Mouse (Mus musculus): ENCODE results near the gene Nyap2. TPM values are rescaled to one million over a fixed set of nuclear protein-coding genes. Genes with fewer than 3 reads are reported as not detected.

Gene Nyap2
- polyA plus RNA-seq, 1 experiment from 2014 or later: 0.05 TPM

DNA sequence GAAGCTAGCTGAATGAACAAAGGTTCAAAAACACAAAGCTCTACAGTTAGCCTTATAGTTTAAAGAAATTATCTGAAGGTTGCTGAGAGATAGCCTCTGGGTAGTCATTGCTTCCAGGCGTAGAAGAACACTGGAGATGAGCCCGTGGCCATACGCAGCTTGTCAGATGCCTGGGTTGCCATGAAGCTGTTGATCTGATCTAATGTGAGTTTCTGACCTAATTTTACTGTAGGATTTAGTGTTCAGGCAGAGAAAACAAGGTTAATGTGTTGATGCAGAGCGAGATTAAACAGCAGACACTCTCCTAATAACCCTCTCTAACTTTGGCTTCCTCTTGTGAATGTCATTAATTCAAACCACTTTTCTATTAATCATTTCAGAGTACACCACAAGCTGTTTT is 16.1 kb downstream of the Nyap2 start:
- WGBS: 86% methylated on average over 4 of the region's 4 CpGs

DNA sequence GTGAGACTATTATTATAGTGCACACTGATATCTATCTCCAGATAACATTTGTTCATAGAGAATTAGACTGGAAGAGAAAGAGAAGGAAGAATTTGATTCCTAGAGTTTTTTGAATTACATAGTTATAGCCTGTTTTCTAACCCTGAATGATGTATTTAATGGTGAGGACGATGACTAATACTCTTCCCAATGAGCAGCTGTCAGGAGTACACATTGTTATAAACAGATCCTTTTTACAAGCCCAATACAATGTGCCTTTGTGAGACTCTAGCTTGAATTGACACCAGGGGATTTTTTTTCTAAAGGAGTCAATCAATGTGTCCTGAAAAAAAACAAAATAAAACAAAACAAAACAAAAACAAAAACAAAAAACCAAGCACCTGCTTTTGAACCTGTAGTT is 22.2 kb downstream of the Nyap2 start:
- Histone ChIP-seq H3K27me3 (no peaks in the 10 kb centered on the region), H3K27ac (no peak overlapping the region), H3K4me3 (replicated peaks) (no peak overlapping the region), H3K9me3 (no peaks in the 10 kb centered on the region), H3K9ac (replicated peaks) (no peak overlapping the region), H3K4me1 (replicated peaks) (no peaks in the 10 kb centered on the region), H3K4me2 (no peak overlapping the region), H3K36me3 (no peaks in the 10 kb centered on the region)
- ATAC-seq (ENCODE audit: insufficient number of reproducible peaks, insufficient read depth, low FRiP score, low TSS enrichment, low read depth): no peak
- WGBS: 78% methylated on average over 1 of the region's 1 CpGs

More for the DNA sequence above, 16.1 kb downstream of the Nyap2 start:
- no peak overlapping the region for H3K4me2 ChIP-seq
- H3K36me3 ChIP-seq: no peaks in the 10 kb centered on the region
- no peak for ATAC-seq (ENCODE audit: insufficient number of reproducible peaks, insufficient read depth, low FRiP score, low TSS enrichment, low read depth)
- H3K9ac ChIP-seq (replicated peaks): no peak overlapping the region
- no peaks in the 10 kb centered on the region for H3K27me3 ChIP-seq
- H3K4me1 ChIP-seq (replicated peaks): no peaks in the 10 kb centered on the region
- H3K27ac ChIP-seq: no peak overlapping the region
- no peaks in the 10 kb centered on the region for H3K9me3 ChIP-seq
- H3K4me3 ChIP-seq (replicated peaks): no peak overlapping the region

DNA sequence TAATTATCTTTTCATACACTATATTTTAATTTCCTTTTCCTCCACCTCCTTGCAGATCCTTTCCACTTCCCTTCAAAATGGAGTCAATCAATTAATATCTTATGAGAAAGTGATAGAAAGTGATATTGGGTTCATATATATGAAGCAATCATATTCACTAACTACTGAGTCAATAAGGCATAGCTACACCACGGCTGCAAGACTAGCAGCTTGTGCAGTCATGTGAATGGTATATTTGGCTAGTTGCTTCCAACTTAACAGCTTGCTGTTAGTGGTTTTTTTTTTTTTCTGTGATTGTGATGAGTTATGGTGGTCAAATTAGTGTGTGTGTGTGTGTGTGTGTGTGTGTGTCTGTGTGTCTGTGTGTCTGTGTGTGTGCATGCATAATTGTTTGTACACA is 25.0 kb downstream of the Nyap2 start:
- ATAC-seq (ENCODE audit: insufficient number of reproducible peaks, insufficient read depth, low FRiP score, low TSS enrichment, low read depth): no peak
- WGBS: 76% methylated on average over 1 of the region's 1 CpGs
- no peak overlapping the region for H3K4me2 ChIP-seq

DNA sequence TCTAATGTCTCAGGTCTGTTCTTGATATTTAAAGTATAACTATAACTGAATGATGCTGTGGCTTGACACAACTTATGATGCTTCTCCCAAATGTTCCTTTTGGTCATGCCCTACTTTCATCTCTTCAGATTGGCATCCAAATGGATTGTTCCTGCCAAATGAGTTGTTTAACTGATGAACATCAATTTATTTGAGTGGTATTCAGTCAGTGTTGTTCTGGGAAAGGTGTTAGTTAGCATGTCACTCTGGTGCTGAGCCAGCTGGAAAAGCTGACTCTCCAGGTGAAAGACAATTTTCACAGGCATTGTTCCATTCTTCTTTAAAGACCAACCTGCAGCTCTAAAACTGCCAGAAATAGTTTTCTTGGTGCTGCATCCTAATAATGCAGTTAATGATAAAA is 43.0 kb downstream of the Nyap2 start:
- no peak overlapping the region for H3K9ac ChIP-seq (replicated peaks)

More for the DNA sequence above, 25.0 kb downstream of the Nyap2 start:
- no peaks in the 10 kb centered on the region for H3K4me1 ChIP-seq (replicated peaks)
- no peaks in the 10 kb centered on the region for H3K9me3 ChIP-seq
- H3K9ac ChIP-seq (replicated peaks): no peak overlapping the region
- no peak overlapping the region for H3K4me3 ChIP-seq (replicated peaks)
- H3K27ac ChIP-seq: no peak overlapping the region
- H3K36me3 ChIP-seq: no peaks in the 10 kb centered on the region
- no peaks in the 10 kb centered on the region for H3K27me3 ChIP-seq

DNA sequence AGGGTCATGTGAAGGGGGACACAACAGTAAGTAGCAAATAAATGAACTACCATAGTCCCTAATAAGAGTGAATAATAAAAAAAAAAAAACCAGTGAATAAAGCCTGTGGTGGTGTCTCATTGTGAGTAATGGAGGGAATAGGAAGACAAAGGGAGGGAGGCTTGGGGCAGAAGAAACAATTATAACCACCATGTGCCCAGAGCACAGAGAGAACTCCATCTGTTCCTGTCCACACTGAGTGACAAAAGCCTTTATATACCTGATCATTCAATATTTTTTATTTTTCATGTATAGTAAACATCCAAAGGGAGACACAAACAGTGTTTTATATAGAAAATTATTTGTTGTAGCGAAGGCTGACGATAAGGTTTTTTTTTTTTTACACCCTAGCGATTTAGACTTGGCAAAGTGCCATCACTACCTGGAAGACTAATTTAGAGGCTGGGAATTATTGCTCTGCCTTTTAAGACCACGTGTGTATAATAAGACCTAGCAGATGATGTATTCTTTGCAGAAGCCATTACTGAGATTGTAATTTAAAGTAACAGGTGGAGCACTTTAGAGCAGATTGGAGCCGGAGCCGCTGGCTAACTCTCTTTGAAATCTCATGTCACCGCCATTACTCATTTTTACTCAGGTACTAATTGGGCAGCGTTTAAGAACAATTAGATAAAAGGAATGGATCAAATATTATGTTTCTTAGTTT is 55.4 kb downstream of the Nyap2 start:
- no peaks in the 10 kb centered on the region for H3K4me1 ChIP-seq (replicated peaks)
- no peaks in the 10 kb centered on the region for H3K9me3 ChIP-seq
- 38% methylated on average over 8 of the region's 8 CpGs for WGBS
- no peak overlapping the region for H3K4me2 ChIP-seq
- no peaks in the 10 kb centered on the region for H3K27me3 ChIP-seq
- ATAC-seq (ENCODE audit: insufficient number of reproducible peaks, insufficient read depth, low FRiP score, low TSS enrichment, low read depth): no peak
- H3K27ac ChIP-seq: no peak overlapping the region
- no peaks in the 10 kb centered on the region for H3K36me3 ChIP-seq
- H3K9ac ChIP-seq (replicated peaks): no peak overlapping the region
- H3K4me3 ChIP-seq (replicated peaks): no peak overlapping the region

More for the DNA sequence above, 43.0 kb downstream of the Nyap2 start:
- Histone ChIP-seq H3K27ac (no peak overlapping the region), H3K36me3 (no peaks in the 10 kb centered on the region), H3K9me3 (no peaks in the 10 kb centered on the region), H3K4me2 (no peak overlapping the region), H3K4me3 (replicated peaks) (no peak overlapping the region), H3K4me1 (replicated peaks) (no peaks in the 10 kb centered on the region), H3K27me3 (no peaks in the 10 kb centered on the region)
- ATAC-seq (ENCODE audit: insufficient number of reproducible peaks, insufficient read depth, low FRiP score, low TSS enrichment, low read depth): no peak

DNA sequence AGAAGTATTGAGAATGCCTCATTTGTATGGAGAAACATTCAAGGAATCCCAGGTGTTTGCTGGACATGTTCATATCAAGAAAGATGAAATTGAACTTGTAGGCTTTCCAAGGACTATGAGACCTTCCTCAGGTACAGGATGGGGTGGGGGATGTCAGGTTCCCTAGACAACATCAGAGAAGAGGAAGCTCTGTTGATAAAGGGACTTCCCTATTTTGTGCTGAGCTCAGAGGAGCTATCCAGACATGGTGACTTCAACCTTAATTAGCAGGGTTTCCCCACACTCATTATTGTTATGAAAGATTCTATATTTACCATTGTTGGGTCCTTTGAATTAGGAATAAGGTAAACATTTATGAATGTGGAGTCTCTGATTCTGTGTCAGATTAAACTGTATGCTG is 67.1 kb downstream of the Nyap2 start:
- H3K4me3 ChIP-seq (replicated peaks): no peak overlapping the region
- H3K36me3 ChIP-seq: no peaks in the 10 kb centered on the region
- H3K9me3 ChIP-seq: no peaks in the 10 kb centered on the region
- no peak overlapping the region for H3K9ac ChIP-seq (replicated peaks)
- H3K27ac ChIP-seq: no peak overlapping the region
- no peak overlapping the region for H3K4me2 ChIP-seq
- H3K4me1 ChIP-seq (replicated peaks): no peaks in the 10 kb centered on the region
- no peaks in the 10 kb centered on the region for H3K27me3 ChIP-seq
- ATAC-seq (ENCODE audit: insufficient number of reproducible peaks, insufficient read depth, low FRiP score, low TSS enrichment, low read depth): no peak

DNA sequence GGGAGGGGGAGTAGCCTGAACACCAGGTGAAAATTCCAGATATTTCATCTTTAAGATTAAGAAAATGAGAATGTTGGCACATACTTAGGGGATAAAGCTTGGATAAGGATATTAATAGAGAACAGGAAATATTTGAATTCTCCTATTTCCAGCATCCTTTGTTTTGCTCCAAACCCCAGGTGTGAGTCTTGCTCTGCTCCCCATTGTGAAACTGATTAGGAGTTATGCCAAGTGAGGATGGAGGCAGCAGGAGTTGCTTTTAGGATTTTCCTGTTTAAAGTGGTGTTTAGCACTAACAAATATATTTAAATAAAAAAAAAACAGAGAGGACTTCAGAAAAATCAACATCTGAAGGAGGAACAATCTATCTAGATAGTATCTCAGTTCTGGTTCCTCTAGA is 68.8 kb downstream of the Nyap2 start:
- H3K4me3 ChIP-seq (replicated peaks): no peak overlapping the region
- ATAC-seq (ENCODE audit: insufficient number of reproducible peaks, insufficient read depth, low FRiP score, low TSS enrichment, low read depth): no peak
- no peaks in the 10 kb centered on the region for H3K9me3 ChIP-seq
- H3K27me3 ChIP-seq: no peaks in the 10 kb centered on the region
- H3K4me2 ChIP-seq: no peak overlapping the region
- H3K36me3 ChIP-seq: no peaks in the 10 kb centered on the region
- H3K4me1 ChIP-seq (replicated peaks): no peaks in the 10 kb centered on the region
- H3K27ac ChIP-seq: no peak overlapping the region
- no peak overlapping the region for H3K9ac ChIP-seq (replicated peaks)

DNA sequence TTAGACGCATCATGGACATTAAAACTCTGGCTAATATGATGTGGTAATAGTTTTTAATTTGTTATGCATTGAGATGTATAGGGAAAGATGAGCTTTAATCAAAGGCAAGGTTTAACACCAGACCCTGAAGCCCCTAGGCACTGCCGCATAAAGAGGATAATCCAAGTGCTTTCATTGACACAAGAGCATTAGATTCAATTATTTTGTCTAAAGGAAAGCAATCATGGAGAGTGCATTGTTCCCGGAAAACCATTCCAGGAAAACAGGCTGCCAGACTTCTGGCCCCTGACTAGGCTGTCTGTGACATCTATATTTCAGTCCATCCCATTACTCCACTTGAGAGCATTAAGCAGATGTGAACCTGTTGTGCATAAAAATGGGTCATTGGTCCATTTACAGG is 92.5 kb downstream of the Nyap2 start:
- WGBS: 87% methylated on average over 3 of the region's 3 CpGs
- no peak overlapping the region for H3K27ac ChIP-seq
- no peaks in the 10 kb centered on the region for H3K9me3 ChIP-seq
- no peak overlapping the region for H3K4me2 ChIP-seq
- no peaks in the 10 kb centered on the region for H3K27me3 ChIP-seq
- H3K36me3 ChIP-seq: no peaks in the 10 kb centered on the region
- no peaks in the 10 kb centered on the region for H3K4me1 ChIP-seq (replicated peaks)
- H3K9ac ChIP-seq (replicated peaks): no peak overlapping the region
- H3K4me3 ChIP-seq (replicated peaks): no peak overlapping the region
- no peak for ATAC-seq (ENCODE audit: insufficient number of reproducible peaks, insufficient read depth, low FRiP score, low TSS enrichment, low read depth)

DNA sequence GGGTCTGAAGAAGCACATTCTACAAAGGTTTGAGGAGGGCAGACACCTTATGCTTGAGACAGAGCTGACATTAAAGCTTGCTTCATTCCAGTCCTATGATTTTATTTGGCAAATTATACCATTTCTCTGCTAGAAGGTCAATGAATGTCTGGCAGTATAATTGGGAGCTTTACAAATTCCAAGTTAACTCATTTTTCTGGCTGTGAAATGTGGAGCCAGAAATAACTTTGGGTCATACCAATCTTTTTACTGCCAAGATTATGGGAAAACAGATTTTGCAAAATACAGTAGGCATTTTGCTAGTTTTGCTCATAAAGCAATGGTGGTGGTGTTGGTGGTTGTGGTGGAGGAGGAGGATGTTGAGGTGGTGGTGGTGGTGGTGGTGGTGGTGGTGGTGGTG is 96.0 kb downstream of the Nyap2 start:
- Histone ChIP-seq H3K9me3 (no peaks in the 10 kb centered on the region), H3K4me2 (no peak overlapping the region), H3K27ac (no peak overlapping the region), H3K36me3 (no peaks in the 10 kb centered on the region), H3K9ac (replicated peaks) (no peak overlapping the region), H3K4me3 (replicated peaks) (no peak overlapping the region), H3K27me3 (no peaks in the 10 kb centered on the region), H3K4me1 (replicated peaks) (no peaks in the 10 kb centered on the region)
- no peak for ATAC-seq (ENCODE audit: insufficient number of reproducible peaks, insufficient read depth, low FRiP score, low TSS enrichment, low read depth)

DNA sequence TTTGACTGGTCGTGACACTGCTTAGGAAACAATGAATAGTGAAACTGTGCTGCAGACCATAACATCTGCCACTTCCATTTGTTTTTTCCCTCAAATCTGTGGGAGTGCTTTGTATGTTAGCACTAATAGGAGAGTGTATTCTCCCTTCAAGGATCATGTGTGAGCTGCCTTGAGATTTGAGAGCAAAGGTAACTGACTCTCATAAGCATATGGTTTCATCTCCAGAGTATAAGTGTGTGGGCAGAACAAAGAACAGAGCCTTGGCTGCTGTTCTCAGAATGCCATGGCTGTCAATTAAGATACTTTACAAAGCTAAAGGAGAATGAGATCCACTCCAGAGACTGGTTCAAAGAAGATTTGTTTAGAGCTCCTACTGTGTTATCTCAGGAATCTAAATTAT is 96.6 kb downstream of the Nyap2 start:
- no peak for ATAC-seq (ENCODE audit: insufficient number of reproducible peaks, insufficient read depth, low FRiP score, low TSS enrichment, low read depth)
- Histone ChIP-seq H3K36me3 (no peaks in the 10 kb centered on the region), H3K27ac (no peak overlapping the region), H3K4me2 (no peak overlapping the region), H3K4me1 (replicated peaks) (no peaks in the 10 kb centered on the region), H3K9me3 (no peaks in the 10 kb centered on the region), H3K27me3 (no peaks in the 10 kb centered on the region), H3K9ac (replicated peaks) (no peak overlapping the region), H3K4me3 (replicated peaks) (no peak overlapping the region)
- WGBS: 87% methylated on average over 1 of the region's 1 CpGs

DNA sequence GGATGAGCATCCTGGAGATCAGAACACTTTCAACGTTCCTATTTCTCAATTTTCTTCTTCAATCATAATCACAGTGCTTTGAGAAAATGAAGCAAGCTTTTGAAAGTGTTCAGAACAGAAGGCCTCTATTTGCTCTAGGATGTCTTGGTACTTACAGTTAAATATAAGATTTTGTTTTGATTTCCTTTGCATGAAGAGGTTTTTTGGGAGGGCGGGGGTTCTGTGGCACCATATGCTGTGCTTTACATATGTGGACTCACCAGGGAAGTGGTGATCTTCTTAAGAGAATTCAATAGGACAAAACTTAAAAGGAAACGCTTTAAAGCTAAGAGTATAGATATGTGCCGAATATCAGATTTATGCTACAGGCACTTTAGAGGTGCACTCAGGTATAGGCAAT is 103.0 kb downstream of the Nyap2 start:
- H3K9me3 ChIP-seq: no peaks in the 10 kb centered on the region
- H3K4me3 ChIP-seq (replicated peaks): no peak overlapping the region
- 90% methylated on average over 4 of the region's 4 CpGs for WGBS
- no peak overlapping the region for H3K4me2 ChIP-seq
- no peaks in the 10 kb centered on the region for H3K27me3 ChIP-seq
- no peak overlapping the region for H3K27ac ChIP-seq
- no peak overlapping the region for H3K9ac ChIP-seq (replicated peaks)
- ATAC-seq (ENCODE audit: insufficient number of reproducible peaks, insufficient read depth, low FRiP score, low TSS enrichment, low read depth): no peak
- no peaks in the 10 kb centered on the region for H3K36me3 ChIP-seq
- H3K4me1 ChIP-seq (replicated peaks): no peaks in the 10 kb centered on the region

DNA sequence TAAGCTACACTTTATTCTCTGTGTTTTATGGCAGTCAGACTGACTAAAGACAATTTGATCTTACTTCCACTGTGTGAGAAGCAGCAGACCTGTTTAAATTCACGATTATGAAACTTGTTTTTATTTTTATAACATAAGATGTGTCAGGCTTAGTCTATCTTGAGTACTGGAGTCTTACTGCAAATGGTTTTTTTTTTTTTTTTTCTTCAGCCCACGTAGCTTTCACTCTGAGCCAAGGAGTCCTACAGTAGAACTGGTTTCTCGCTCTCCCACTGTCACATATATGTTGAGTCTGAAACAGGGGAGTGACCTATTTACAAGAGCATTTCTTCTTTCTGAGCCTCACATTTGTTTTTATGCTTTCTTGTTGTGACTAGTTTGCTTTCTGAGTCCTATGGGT is 103.9 kb downstream of the Nyap2 start:
- Histone ChIP-seq H3K27me3 (no peaks in the 10 kb centered on the region), H3K4me3 (replicated peaks) (no peak overlapping the region), H3K9me3 (no peaks in the 10 kb centered on the region), H3K9ac (replicated peaks) (no peak overlapping the region), H3K4me1 (replicated peaks) (no peaks in the 10 kb centered on the region), H3K4me2 (no peak overlapping the region), H3K36me3 (no peaks in the 10 kb centered on the region), H3K27ac (no peak overlapping the region)
- 80% methylated on average over 3 of the region's 3 CpGs for WGBS
- no peak for ATAC-seq (ENCODE audit: insufficient number of reproducible peaks, insufficient read depth, low FRiP score, low TSS enrichment, low read depth)

All from limb, embryonic 12.5 days (tissue).